Mouse (Mus musculus): ENCODE data around the gene Gzmb.
"Not testable (repeated sequence)": the region's sequence is repeated elsewhere in the genome, so short reads cannot be mapped to it uniquely, and the experiment has no call there.

DNA sequence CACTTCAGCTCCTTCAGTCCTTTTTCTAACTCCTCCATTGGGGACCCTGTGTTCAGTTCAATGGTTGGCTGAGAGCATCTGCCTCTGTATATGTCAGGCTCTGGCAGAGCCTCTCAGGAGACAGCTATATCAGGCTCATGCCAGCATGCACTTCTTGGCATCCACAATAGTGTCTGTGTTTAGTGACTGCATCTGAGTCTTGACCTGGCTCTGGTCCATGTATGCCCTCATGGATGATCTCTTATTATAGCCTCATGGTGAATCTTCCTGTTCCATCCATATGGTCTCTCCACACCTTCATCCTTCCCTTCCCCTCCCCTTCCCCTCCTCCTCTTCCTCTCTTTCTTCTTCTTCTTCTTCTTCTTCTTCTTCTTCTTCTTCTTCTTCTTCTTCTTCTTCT, 49.7 kb upstream of the Gzmb start:
- TF ChIP-seq POLR2A (IDR thresholded peaks at IDR 0.05; ENCODE audit: control insufficient read depth, extremely low read depth, insufficient read depth, low read length, poor library complexity); CTCF (IDR thresholded peaks at IDR 0.05; ENCODE audit: borderline replicate concordance, control insufficient read depth, extremely low read depth, insufficient read depth, low read length, poor library complexity): not testable (repeated sequence)

All from thymus, adult 2 months (tissue).